Mouse (Mus musculus): ENCODE results near the gene Kcnj5.
A peak's percentile ranks its signal among the peaks of the same experiment; 100 is the strongest.

The Kcnj5 gene

GRCm38 (mm10) chr9:32314071-32314470 lies 30.1 kb downstream of the Kcnj5 start:
- no peak for DNase-seq

- no peak for DNase-seq
Observed at GRCm38 (mm10) chr9:32312208-32312607, 31.9 kb downstream of the Kcnj5 start.

- DNase-seq: no peak
Observed at GRCm38 (mm10) chr9:32311786-32312185, 32.4 kb downstream of the Kcnj5 start.

DNA sequence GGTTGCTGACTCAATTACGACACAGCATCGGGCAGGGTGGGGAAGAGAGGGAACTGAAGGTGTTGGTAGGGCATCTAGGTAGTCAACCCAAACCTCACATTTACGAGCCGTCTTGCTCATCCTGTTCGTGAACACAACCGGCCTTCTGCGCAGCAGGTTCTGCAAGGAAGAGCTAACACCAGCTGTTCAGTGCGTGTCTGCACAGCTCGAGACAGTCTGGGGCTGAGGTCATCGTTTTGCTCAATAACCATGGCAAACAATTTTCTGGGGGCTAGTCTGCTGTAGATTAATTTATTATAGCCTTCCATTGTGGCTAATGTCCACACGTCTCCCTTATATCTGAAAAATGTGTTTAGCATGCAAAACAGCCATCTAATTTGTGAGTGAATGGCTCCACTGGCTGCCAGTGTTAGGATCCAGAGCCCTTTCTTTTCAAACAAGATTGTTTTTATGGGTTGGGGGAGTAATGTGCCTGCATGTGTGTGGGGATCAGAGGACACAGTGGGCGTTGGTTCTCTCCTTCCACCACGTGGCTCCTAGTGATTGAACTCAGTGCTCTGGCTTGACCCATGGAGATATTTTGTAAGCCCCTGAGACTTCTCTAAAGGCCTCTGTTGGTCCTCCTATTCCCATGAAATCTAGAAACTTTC lies 41.5 kb downstream of the Kcnj5 start:
- no peak for DNase-seq

GRCm38 (mm10) chr9:32295061-32295800 lies 48.9 kb downstream of the Kcnj5 start:
- DNase-seq: no peak

GRCm38 (mm10) chr9:32292686-32293085 lies 51.5 kb downstream of the Kcnj5 start:
- DNase-seq: no peak

DNA sequence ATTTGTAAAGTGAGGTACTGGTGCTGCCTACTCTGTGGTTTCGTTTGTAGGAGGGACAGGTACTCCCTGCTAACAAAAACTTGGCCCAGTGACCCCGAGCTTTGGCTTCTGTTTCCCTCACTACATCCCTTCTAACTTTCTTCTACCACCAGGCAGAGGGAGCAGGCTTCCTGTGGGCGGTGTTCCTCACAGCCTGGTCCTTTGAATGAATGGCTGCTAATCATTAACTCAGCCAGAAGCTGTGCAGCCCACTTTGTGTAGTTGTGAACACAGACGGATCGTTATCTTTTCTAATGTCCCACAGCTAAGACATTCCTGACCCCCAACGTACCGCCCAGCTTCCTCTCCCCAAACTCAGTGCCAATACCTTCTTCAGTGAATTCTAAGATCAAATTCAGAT lies 52.5 kb downstream of the Kcnj5 start:
- DNase-seq: no peak

DNA sequence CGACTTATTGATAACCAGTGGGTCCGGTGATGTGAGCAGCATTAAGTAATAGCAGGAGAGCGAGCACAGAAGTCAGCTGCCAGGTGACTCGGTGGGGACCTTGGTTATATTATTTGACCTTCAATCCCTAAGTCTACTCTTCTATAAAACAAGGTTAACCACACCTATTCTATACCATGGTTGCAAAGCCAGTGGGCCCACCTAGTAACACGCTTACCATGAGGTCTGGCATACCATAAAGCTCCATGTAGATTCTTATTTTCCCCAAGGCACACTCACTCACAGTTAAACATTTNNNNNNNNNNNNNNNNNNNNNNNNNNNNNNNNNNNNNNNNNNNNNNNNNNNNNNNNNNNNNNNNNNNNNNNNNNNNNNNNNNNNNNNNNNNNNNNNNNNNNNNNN lies 60.6 kb downstream of the Kcnj5 start:
- no peak for DNase-seq

GRCm38 (mm10) chr9:32280456-32280855 lies 63.7 kb downstream of the Kcnj5 start:
- DNase-seq: no peak

- DNase-seq: no peak
Observed at GRCm38 (mm10) chr9:32279789-32280188, 64.4 kb downstream of the Kcnj5 start.

DNA sequence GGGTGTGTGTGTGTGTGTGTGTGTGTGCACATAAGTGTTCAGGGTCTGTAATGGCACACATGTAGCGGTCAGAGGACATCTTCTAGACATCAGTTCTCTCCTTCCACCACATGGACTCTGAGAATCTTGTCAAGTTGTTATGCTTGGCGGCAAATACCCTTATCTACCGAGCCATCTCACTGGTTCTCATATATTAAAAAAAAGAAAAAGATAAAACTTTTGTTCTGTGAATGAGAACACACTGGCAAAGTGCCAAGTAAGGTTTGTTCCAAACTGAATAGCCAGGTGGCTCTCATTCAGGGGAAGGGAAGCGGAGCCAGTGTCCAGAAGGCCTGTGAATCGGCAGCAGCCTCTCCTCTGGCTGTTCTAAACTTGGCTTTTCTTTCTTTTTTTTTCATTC lies 66.1 kb downstream of the Kcnj5 start:
- DNase-seq: no peak

- peak; percentile 25 for DNase-seq
Observed at GRCm38 (mm10) chr9:32271896-32272444, 72.2 kb downstream of the Kcnj5 start.
